Mouse (Mus musculus): ENCODE results near the gene Sf3b3. TPM values are rescaled to one million over a fixed set of nuclear protein-coding genes. Genes with fewer than 3 reads are reported as not detected.
A peak's percentile ranks its signal among the peaks of the same experiment; 100 is the strongest.

The Sf3b3 gene
- total and polyA plus RNA-seq, 3 experiments = 167 to 224 (median 170) TPM

- peaks cover 7 to 11% of the 10 kb centered on the region in 2 experiments for H3K4me1 ChIP-seq (ENCODE audit: control insufficient read depth in 1 of 2, insufficient read depth in 2 of 2, low read length in 2 of 2)
- no peak overlapping the region for H3K4me3 ChIP-seq (ENCODE audit: control insufficient read depth in 1 of 2, insufficient read depth in 1 of 2, low read depth in 2 of 2, low read length in 2 of 2)
- no peak overlapping the region for H3K27ac ChIP-seq (ENCODE audit: control insufficient read depth, low read depth, low read length)
- no peak for TF ChIP-seq RAD21 (IDR thresholded peaks at IDR 0.05; ENCODE audit: low read depth, low read length)
- no peak for TF ChIP-seq TBP (IDR thresholded peaks at IDR 0.05; ENCODE audit: low read depth, low read length)
- peak in 1 of 2 experiments; percentile 32; a peak in 1 of 4 replicates for TF ChIP-seq POLR2A (IDR thresholded peaks at IDR 0.05; ENCODE audit: control insufficient read depth in 1 of 2, insufficient read depth in 1 of 2, low read depth in 1 of 2, low read length in 2 of 2, poor library complexity in 1 of 2)
- no peak for TF ChIP-seq SIN3A (IDR thresholded peaks at IDR 0.05; ENCODE audit: low read length)
- TF ChIP-seq CHD2 (IDR thresholded peaks at IDR 0.05; ENCODE audit: low read length) = no peak
- TF ChIP-seq GATA1 (IDR thresholded peaks at IDR 0.05; ENCODE audit: low read depth, low read length) = no peak
- TF ChIP-seq E2F4 (IDR thresholded peaks at IDR 0.05; ENCODE audit: borderline replicate concordance, low read depth, low read length) = no peak
- no peaks in the 10 kb centered on the region for H3K27me3 ChIP-seq (ENCODE audit: control insufficient read depth in 1 of 2, insufficient read depth in 2 of 2, low read length in 2 of 2)
- no peak overlapping the region for H3K9ac ChIP-seq (ENCODE audit: control insufficient read depth, low read depth, low read length, poor library complexity, severe bottlenecking)
- H3K36me3 ChIP-seq (ENCODE audit: control insufficient read depth in 1 of 2, insufficient read depth in 2 of 2, low read length in 2 of 2) = peaks cover 39 to 67% of the 10 kb centered on the region in 2 experiments
- no peak for DNase-seq (ENCODE audit: low read depth, low spot score)
- H3K9me3 ChIP-seq (replicated peaks; ENCODE audit: insufficient read depth, low read length) = no peaks in the 10 kb centered on the region
- no peaks in the 10 kb centered on the region for H3K79me2 ChIP-seq (ENCODE audit: control insufficient read depth, insufficient read depth, low read length, poor library complexity)
Measured at GRCm38 (mm10) chr8:110816990-110817389, 29.6 kb downstream of the Sf3b3 start.

GRCm38 (mm10) chr8:110815308-110815707, 31.3 kb downstream of the Sf3b3 start:
- H3K4me3 ChIP-seq (ENCODE audit: control insufficient read depth in 1 of 2, insufficient read depth in 1 of 2, low read depth in 2 of 2, low read length in 2 of 2) = no peak overlapping the region
- H3K4me1 ChIP-seq (ENCODE audit: control insufficient read depth in 1 of 2, insufficient read depth in 2 of 2, low read length in 2 of 2) = peaks cover 7 to 11% of the 10 kb centered on the region in 2 experiments
- H3K9ac ChIP-seq (ENCODE audit: control insufficient read depth, low read depth, low read length, poor library complexity, severe bottlenecking) = no peak overlapping the region
- TF ChIP-seq SIN3A (IDR thresholded peaks at IDR 0.05; ENCODE audit: low read length) (no peak), CHD2 (IDR thresholded peaks at IDR 0.05; ENCODE audit: low read length) (no peak), ZMIZ1 (IDR thresholded peaks at IDR 0.05; ENCODE audit: low read depth, low read length) (no peak), NRF1 (IDR thresholded peaks at IDR 0.05; ENCODE audit: insufficient read depth, low read depth, low read length, poor library complexity, severe bottlenecking) (no peak), TAL1 (IDR thresholded peaks at IDR 0.05; ENCODE audit: low read length) (no peak), ZNF384 (IDR thresholded peaks at IDR 0.05; ENCODE audit: low read depth, low read length) (no peak), BHLHE40 (IDR thresholded peaks at IDR 0.05; ENCODE audit: borderline replicate concordance, low read depth, low read length) (no peak), KAT2A (conservative IDR thresholded peaks at IDR 0.05; ENCODE audit: low read depth, low read length) (no peak), POLR2AphosphoS5 (IDR thresholded peaks at IDR 0.05; ENCODE audit: borderline replicate concordance, low read depth, low read length) (no peak), MAFK (IDR thresholded peaks at IDR 0.05; ENCODE audit: borderline replicate concordance, low read depth, low read length) (no peak), MAX (IDR thresholded peaks at IDR 0.05; ENCODE audit: low read length) (no peak)
- H3K9me3 ChIP-seq (replicated peaks; ENCODE audit: insufficient read depth, low read length) = no peaks in the 10 kb centered on the region
- H3K36me3 ChIP-seq (ENCODE audit: control insufficient read depth in 1 of 2, insufficient read depth in 2 of 2, low read length in 2 of 2) = peaks cover 43 to 65% of the 10 kb centered on the region in 2 experiments
- H3K27ac ChIP-seq (ENCODE audit: control insufficient read depth, low read depth, low read length) = no peak overlapping the region
- no peaks in the 10 kb centered on the region for H3K27me3 ChIP-seq (ENCODE audit: control insufficient read depth in 1 of 2, insufficient read depth in 2 of 2, low read length in 2 of 2)
- no peaks in the 10 kb centered on the region for H3K79me2 ChIP-seq (ENCODE audit: control insufficient read depth, insufficient read depth, low read length, poor library complexity)
- DNase-seq (ENCODE audit: low read depth, low spot score) = no peak
